Comparison of ENCODE assay signal across 9 mouse cellular contexts in the genomic region with DNA sequence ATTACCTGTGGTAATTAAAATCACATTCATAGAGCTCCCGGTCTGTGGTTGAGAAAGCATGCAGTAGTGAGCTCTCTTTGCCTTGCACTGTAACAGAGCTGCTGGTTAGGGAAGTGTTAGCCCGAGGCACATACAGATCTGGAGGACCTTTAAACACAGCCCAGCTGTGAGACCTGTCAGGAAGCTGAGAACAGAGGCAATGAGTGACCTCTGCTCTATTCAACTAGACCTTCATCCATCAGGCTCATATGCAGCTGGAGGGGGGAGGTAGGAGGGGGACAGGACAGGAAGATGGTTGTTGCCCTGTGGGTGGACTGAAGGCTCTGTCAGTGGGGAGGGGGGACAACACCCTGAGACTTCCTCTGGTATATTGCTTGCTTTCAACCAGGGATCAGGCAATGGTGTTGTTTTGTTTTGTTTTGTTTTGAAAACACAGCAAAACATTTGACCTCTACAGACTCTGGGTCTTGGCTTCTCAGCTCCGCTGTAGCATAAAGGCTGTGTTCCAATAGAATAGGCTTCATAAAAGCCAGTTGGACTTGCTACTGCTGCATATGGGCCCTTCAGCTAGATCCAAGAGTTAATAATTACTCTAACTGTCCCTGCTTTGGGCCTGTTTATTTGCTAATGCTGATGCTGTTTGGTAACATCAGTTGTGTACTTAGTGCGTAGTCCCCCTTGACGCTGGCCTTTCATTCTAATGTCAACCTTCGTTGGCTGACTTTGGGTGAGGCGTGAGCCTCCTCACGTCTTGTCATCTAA. TPM values are rescaled to one million over a fixed set of nuclear protein-coding genes. Genes with fewer than 3 reads are reported as not detected.
DNase-seq lines count a peak whose midpoint lies in the region; ATAC-seq and TF ChIP-seq lines count a peak whose summit lies in the region.
"Had no signal": no experiment of that assay in that cellular context is flagged by ENCODE, and none has a peak within 500 bp of the region (broad histone marks: within the 10 kb centered on the region; RNA-seq: fewer than 3 reads in every experiment).

No protein-coding gene starts in this region.

- peaks cover 18% of the 10 kb centered on the region for H3K4me1 ChIP-seq in kidney, embryonic 14.5 days (ENCODE audit: control insufficient read depth, insufficient read depth, low read length)
- peaks cover 27% of the 10 kb centered on the region for H3K4me1 ChIP-seq in embryonic facial prominence, embryonic 14.5 days (ENCODE audit: control insufficient read depth, insufficient read depth, low read length)
- H3K4me1 ChIP-seq in neural tube, embryonic 13.5 days (replicated peaks), result peaks cover 17% of the 10 kb centered on the region
- no peaks in the 10 kb centered on the region for H3K4me1 ChIP-seq in forebrain, postnatal 0 days (ENCODE audit: insufficient read depth)

- peak; percentile 86 for ATAC-seq in kidney, embryonic 14.5 days (ENCODE audit: low FRiP score, low TSS enrichment)
- ATAC-seq in embryonic facial prominence, embryonic 14.5 days (ENCODE audit: low read depth), result peak; percentile 68
- no peak for ATAC-seq in neural tube, embryonic 13.5 days (ENCODE audit: low read depth)
- ATAC-seq in forebrain, postnatal 0 days, result no peak

- no peak overlapping the region for H3K9ac ChIP-seq in kidney, embryonic 14.5 days (ENCODE audit: low read depth, low read length)
- no peak overlapping the region for H3K9ac ChIP-seq in embryonic facial prominence, embryonic 14.5 days (ENCODE audit: low read depth, low read length)
- H3K9ac ChIP-seq in neural tube, embryonic 13.5 days, result no peak overlapping the region
- no peak overlapping the region for H3K9ac ChIP-seq in forebrain, postnatal 0 days

- H3K4me3 ChIP-seq in kidney, embryonic 14.5 days (ENCODE audit: low read length), result no peak overlapping the region
- no peak overlapping the region for H3K4me3 ChIP-seq in embryonic facial prominence, embryonic 14.5 days (ENCODE audit: low read depth, low read length)
- no peak overlapping the region for H3K4me3 ChIP-seq in neural tube, embryonic 13.5 days
- H3K4me3 ChIP-seq in forebrain, postnatal 0 days (ENCODE audit: low read depth, low read length), result no peak overlapping the region

- no peaks in the 10 kb centered on the region for H3K27me3 ChIP-seq in kidney, embryonic 14.5 days (ENCODE audit: control insufficient read depth, insufficient read depth, low read length)
- no peaks in the 10 kb centered on the region for H3K27me3 ChIP-seq in embryonic facial prominence, embryonic 14.5 days (replicated peaks; ENCODE audit: control insufficient read depth, insufficient read depth, low read length)
- H3K27me3 ChIP-seq in neural tube, embryonic 13.5 days, result no peaks in the 10 kb centered on the region
- no peaks in the 10 kb centered on the region for H3K27me3 ChIP-seq in forebrain, postnatal 0 days (ENCODE audit: insufficient read depth, low read length)

- H3K27ac ChIP-seq in kidney, embryonic 14.5 days (ENCODE audit: low read depth, low read length), result peak overlapping the region; percentile 24; the same call in 1 of the 2 replicates
- peak overlapping the region; percentile 15; the same call in 1 of the 2 replicates for H3K27ac ChIP-seq in embryonic facial prominence, embryonic 14.5 days (replicated peaks; ENCODE audit: low read depth, low read length)
- 0 out of 2 replicates have a peak overlapping the region, but pooled peaks have one; percentile 49 for H3K27ac ChIP-seq in neural tube, embryonic 13.5 days (replicated peaks)
- H3K27ac ChIP-seq in forebrain, postnatal 0 days (ENCODE audit: low read depth, low read length), result no peak overlapping the region

- no peak overlapping the region; the same call in 1 of the 2 replicates for H3K4me2 ChIP-seq in kidney, embryonic 14.5 days (replicated peaks; ENCODE audit: low read depth, low read length)
- no peak overlapping the region for H3K4me2 ChIP-seq in embryonic facial prominence, embryonic 14.5 days (ENCODE audit: low read depth, low read length)
- no peak overlapping the region for H3K4me2 ChIP-seq in neural tube, embryonic 13.5 days
- no peak overlapping the region for H3K4me2 ChIP-seq in forebrain, postnatal 0 days (ENCODE audit: low read depth)

- no peaks in the 10 kb centered on the region for H3K36me3 ChIP-seq in kidney, embryonic 14.5 days (ENCODE audit: control insufficient read depth, insufficient read depth, low read length)
- H3K36me3 ChIP-seq in embryonic facial prominence, embryonic 14.5 days (ENCODE audit: control insufficient read depth, insufficient read depth, low read length), result no peaks in the 10 kb centered on the region
- no peaks in the 10 kb centered on the region for H3K36me3 ChIP-seq in neural tube, embryonic 13.5 days
- no peaks in the 10 kb centered on the region for H3K36me3 ChIP-seq in forebrain, postnatal 0 days (ENCODE audit: insufficient read depth)
- H3K36me3 ChIP-seq: G1E had no signal

- no peak for DNase-seq in kidney, adult 11 months
- DNase-seq in embryonic facial prominence, embryonic 14.5 days (ENCODE audit: low spot score), result peak; percentile 61
- peak; percentile 61 for DNase-seq in kidney, postnatal 14 days
- no peak for DNase-seq in thymus, postnatal 25 days
- no peak for DNase-seq in forebrain, postnatal 0 days
- DNase-seq: spleen, adult 18-20 months had no signal

- 59% methylated on average over 8 of the region's 8 CpGs for WGBS in kidney, embryonic 14.5 days
- WGBS in embryonic facial prominence, embryonic 14.5 days, result 50% methylated on average over 8 of the region's 8 CpGs
- 78% methylated on average over 8 of the region's 8 CpGs for WGBS in neural tube, embryonic 13.5 days
- 76% methylated on average over 8 of the region's 8 CpGs for WGBS in forebrain, postnatal 0 days

- TF ChIP-seq CTCF in forebrain, postnatal 0 days (IDR thresholded peaks at IDR 0.05; ENCODE audit: low read depth), result no peak

- no peaks in the 10 kb centered on the region for H3K9me3 ChIP-seq in kidney, embryonic 14.5 days (ENCODE audit: control insufficient read depth, low read length)
- no peaks in the 10 kb centered on the region for H3K9me3 ChIP-seq in embryonic facial prominence, embryonic 14.5 days (ENCODE audit: control insufficient read depth, low read length)
- H3K9me3 ChIP-seq in neural tube, embryonic 13.5 days, result no peaks in the 10 kb centered on the region
- H3K9me3 ChIP-seq in forebrain, postnatal 0 days (ENCODE audit: low read length), result no peaks in the 10 kb centered on the region
- H3K9me3 ChIP-seq: G1E had no signal

RNA-seq across cellular contexts. Expression of gene Fam50b, which starts 9.6 kb away (rescaled TPM):
- polyA plus RNA-seq in kidney, embryonic 14.5 days (2014; fragmentation: Nextera tagmentation; extraction: Ambion mirVana), result not detected in 2 replicates
- 0.28 TPM in 1 of 2 replicates, not detected in the other for polyA plus RNA-seq in embryonic facial prominence, embryonic 14.5 days (2014; fragmentation: Nextera tagmentation; extraction: Ambion mirVana)
- polyA plus RNA-seq in neural tube, embryonic 13.5 days (2015; fragmentation: Nextera tagmentation; extraction: Ambion mirVana), result not detected in 2 replicates
- 0.19 TPM in 1 of 2 replicates, not detected in the other for total RNA-seq in forebrain, postnatal 0 days (2014; rRNA removed)
- polyA plus RNA-seq in forebrain, postnatal 0 days (2015; fragmentation: Nextera tagmentation; extraction: Ambion mirVana), result 0.15 and 0.29 TPM in 2 replicates
- total RNA-seq: G1E had no signal
- polyA plus RNA-seq: G1E had no signal

Comparison
In these comparisons a context has a peak if more than half of its experiments do, and no peak if none do; other contexts are left out.
1. DNase-seq: peak in embryonic facial prominence, embryonic 14.5 days (single experiment) and kidney, postnatal 14 days (single experiment); none in kidney, adult 11 months (single experiment), thymus, postnatal 25 days (single experiment) and forebrain, postnatal 0 days (single experiment).
2. ATAC-seq: peak in kidney, embryonic 14.5 days (single experiment) and embryonic facial prominence, embryonic 14.5 days (single experiment); none in neural tube, embryonic 13.5 days (single experiment) and forebrain, postnatal 0 days (single experiment).